Mouse (Mus musculus): ENCODE results near the gene Syt9.

DNA sequence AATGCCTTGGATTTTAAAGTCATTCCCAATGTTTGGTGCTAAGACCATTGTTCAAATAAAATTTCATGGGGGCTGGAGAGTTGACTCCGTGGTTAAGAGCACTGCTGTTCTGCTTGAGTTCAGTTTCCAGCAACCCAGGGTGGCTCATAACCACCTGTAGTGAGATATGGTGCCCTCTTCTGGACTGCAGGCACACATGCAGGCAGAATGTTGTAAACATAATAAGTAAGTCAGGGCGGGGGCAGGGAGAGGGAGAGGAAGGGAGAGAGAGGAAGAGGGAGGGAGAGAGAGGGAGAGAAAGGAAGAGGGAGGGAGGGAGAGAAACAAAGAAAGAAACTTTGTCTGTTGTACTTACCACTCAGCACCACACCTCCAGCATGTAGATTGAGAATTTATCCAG is 203.3 kb downstream of the Syt9 start:
- TF ChIP-seq POLR2A (IDR thresholded peaks at IDR 0.05; ENCODE audit: insufficient read depth, low read length) (no peak), CTCF (IDR thresholded peaks at IDR 0.05; ENCODE audit: low read depth, low read length) (peak; percentile 64), EP300 (IDR thresholded peaks at IDR 0.05; ENCODE audit: insufficient read depth, low read depth, low read length) (no peak)

Measured in ES-Bruce4 (cell line).